Mouse (Mus musculus) limb, embryonic 14.5 days (tissue): ENCODE measurements around the gene Rerg. TPM values are rescaled to one million over a fixed set of nuclear protein-coding genes. Genes with fewer than 3 reads are reported as not detected.

Experiments used
- ATAC-seq: fragments of 200-750 bp; cut with Nextera tagmentation; 2 replicates; pipeline ENCODE4 v1.8.0; 2017; ENCODE audit warnings: low read depth, moderate number of reproducible peaks, moderate TSS enrichment; ENCODE audit not compliant: low FRiP score
- DNase-seq: peaks from one replicate; pipeline ENCODE4 v3.0.0-alpha.2; 2015; ENCODE audit warnings: low spot score
- H3K27ac ChIP-seq: fragments of 300-500 bp; sonication (generic); replicated peaks from 2 replicates; pipeline ENCODE4 v1.5.1; 2014; ENCODE audit warnings: low read depth, mild to moderate bottlenecking, low read length, moderate library complexity, mixed read lengths
- H3K27me3 ChIP-seq: fragments of 300-500 bp; sonication (generic); 2 replicates; pipeline ENCODE4 v1.6.1; 2014; ENCODE audit warnings: low read length, mixed read lengths; ENCODE audit not compliant: control insufficient read depth, insufficient read depth
- H3K36me3 ChIP-seq: fragments of 300-500 bp; sonication (generic); 2 replicates; pipeline ENCODE4 v1.6.1; 2014; ENCODE audit warnings: mild to moderate bottlenecking, low read length, moderate library complexity, mixed read lengths; ENCODE audit not compliant: control insufficient read depth, insufficient read depth
- H3K4me1 ChIP-seq: fragments of 300-500 bp; sonication (generic); 2 replicates; pipeline ENCODE4 v1.6.1; 2014; ENCODE audit warnings: antibody characterized with exemption, low read length, mixed read lengths; ENCODE audit not compliant: control insufficient read depth, insufficient read depth
- H3K4me2 ChIP-seq: fragments of 300-500 bp; sonication (generic); replicated peaks from 2 replicates; pipeline ENCODE4 v1.6.1; 2014; ENCODE audit warnings: low read depth, mild to moderate bottlenecking, low read length, moderate library complexity; ENCODE audit not compliant: severe bottlenecking
- H3K4me3 ChIP-seq: fragments of 300-500 bp; sonication (generic); replicated peaks from 2 replicates; pipeline ENCODE4 v1.5.1; 2014; ENCODE audit warnings: low read length
- H3K9ac ChIP-seq: fragments of 300-500 bp; sonication (generic); 2 replicates; pipeline ENCODE4 v1.6.1; 2014; ENCODE audit warnings: mild to moderate bottlenecking, low read depth, low read length, moderate library complexity; ENCODE audit not compliant: severe bottlenecking
- H3K9me3 ChIP-seq: fragments of 300-500 bp; sonication (generic); 2 replicates; pipeline ENCODE4 v1.6.1; 2016; ENCODE audit warnings: low read length; ENCODE audit not compliant: control insufficient read depth
- POLR2A ChIP-seq: fragments of 200-500 bp; IDR thresholded peaks from 2 replicates; pipeline ENCODE4 v1.8.0; 2012; ENCODE audit warnings: inconsistent platforms, mild to moderate bottlenecking, moderate library complexity, borderline replicate concordance; ENCODE audit not compliant: insufficient read depth, insufficient read length; ENCODE audit errors: extremely low read depth
- WGBS: fragments of 180-500 bp; shearing (Covaris S2); extraction: QIAGEN DNeasy Blood & Tissue Kit; methylation state at CpG from one replicate; pipeline ENCODE4 v1.1.7; 2014; 5-methylcytosine and 5-hydroxymethylcytosine counted together
- polyA plus RNA-seq, 2 experiments: library from polyadenylated mRNA; depleted of rRNA in 1 of 2; stranded (reverse) in 1 of 2; unstranded in 1 of 2; fragments of >200 nt; fragmentation: Nextera tagmentation in 1 of 2; extraction: Ambion mirVana in 1 of 2; gene quantifications; 2 replicates each; pipeline versions ENCODE4 v1.2.1 to v1.2.3; 2012 to 2014

Rerg gene
- polyA plus RNA-seq, 2 experiments: 22.1 to 33.6 TPM

- Histone ChIP-seq H3K27me3 (no peaks in the 10 kb centered on the region), H3K9me3 (no peaks in the 10 kb centered on the region), H3K27ac (no peak overlapping the region), H3K36me3 (no peaks in the 10 kb centered on the region), H3K4me2 (no peak overlapping the region), H3K4me1 (peaks cover 17% of the 10 kb centered on the region), H3K9ac (no peak overlapping the region), H3K4me3 (no peak overlapping the region)
- ATAC-seq (no peak), DNase-seq (no peak)
- no peak for TF ChIP-seq POLR2A
- WGBS: 100% methylated on average over 1 of the region's 1 CpGs
These were observed 38.5 kb downstream of the Rerg start for GRCm38 (mm10) chr6:137131794-137132193.

DNA sequence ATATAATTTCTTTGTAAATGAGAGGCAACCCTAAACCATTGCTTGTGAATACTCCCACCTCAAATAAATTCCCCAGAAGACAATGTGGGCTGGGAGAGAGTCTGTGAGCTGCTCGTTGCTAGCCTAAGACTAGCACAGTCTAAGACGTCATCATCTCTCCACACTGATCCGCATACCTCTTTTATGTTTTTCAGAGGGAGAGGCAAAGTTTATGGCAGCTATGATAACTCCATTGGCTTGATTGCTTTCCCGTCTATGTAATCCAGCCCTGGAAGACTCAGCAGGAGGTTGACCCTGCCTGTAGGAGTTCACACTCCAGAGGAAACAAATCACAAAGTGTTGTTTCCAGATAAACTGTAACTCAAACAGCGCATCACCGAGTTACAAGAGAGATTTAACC is 38.9 kb downstream of the Rerg start:
- ATAC-seq (peak; percentile 31; the same call in 1 of the 2 replicates), DNase-seq (no peak)
- TF ChIP-seq POLR2A: no peak
- H3K9ac ChIP-seq: no peak overlapping the region
- H3K9me3 ChIP-seq: no peaks in the 10 kb centered on the region
- no peaks in the 10 kb centered on the region for H3K36me3 ChIP-seq
- H3K27ac ChIP-seq: no peak overlapping the region
- peaks cover 20% of the 10 kb centered on the region for H3K4me1 ChIP-seq
- H3K4me3 ChIP-seq: no peak overlapping the region
- no peak overlapping the region for H3K4me2 ChIP-seq
- WGBS: 17% methylated on average over 6 of the region's 6 CpGs
- no peaks in the 10 kb centered on the region for H3K27me3 ChIP-seq

DNA sequence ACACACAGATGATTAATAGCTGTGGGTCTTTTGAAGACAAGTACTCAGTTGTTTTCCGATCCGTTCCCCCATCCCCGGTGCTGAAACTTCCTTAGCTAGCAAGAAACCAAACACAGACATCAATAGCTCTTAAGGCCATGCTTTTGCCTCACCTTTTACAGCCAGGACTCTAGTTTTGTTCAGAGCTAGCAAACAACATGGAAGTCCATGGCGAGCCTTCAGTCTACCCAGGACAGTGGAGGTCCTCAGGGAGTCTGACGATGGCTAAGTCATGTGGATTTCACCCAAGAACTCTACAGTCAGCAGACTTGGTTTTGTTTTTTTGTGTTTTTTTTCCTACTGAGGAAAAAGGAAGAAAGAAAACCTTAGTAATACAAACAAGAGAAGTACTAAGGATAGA is 43.4 kb downstream of the Rerg start:
- Histone ChIP-seq H3K9me3 (no peaks in the 10 kb centered on the region), H3K36me3 (no peaks in the 10 kb centered on the region), H3K4me2 (no peak overlapping the region), H3K9ac (no peak overlapping the region), H3K4me1 (peaks cover 20% of the 10 kb centered on the region), H3K4me3 (no peak overlapping the region), H3K27me3 (no peaks in the 10 kb centered on the region), H3K27ac (no peak overlapping the region; the same call in 1 of the 2 replicates)
- no peak for TF ChIP-seq POLR2A
- DNase-seq: no peak
- ATAC-seq: no peak
- WGBS: 42% methylated on average over 5 of the region's 5 CpGs

DNA sequence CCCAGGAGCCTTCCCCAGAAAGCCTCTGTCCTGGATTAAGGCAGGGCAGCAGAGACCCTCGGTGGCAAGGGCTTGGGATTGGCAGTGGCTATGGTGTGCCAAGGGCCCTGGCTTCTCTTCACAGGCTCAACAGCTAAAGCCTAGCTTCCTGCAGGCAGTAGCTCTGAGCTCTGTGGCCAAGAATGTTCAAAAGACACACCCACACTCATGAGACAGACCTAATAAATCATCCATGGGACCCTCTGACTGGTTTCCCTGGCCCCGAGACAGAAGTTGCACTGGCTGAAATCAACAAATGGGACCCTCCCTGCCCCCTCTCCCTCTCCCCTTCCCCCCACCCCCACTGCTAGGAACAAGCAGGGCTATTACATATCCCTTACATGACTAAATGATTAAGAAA is 44.1 kb downstream of the Rerg start:
- H3K4me3 ChIP-seq: no peak overlapping the region
- no peak for TF ChIP-seq POLR2A
- H3K27ac ChIP-seq: no peak overlapping the region
- H3K9ac ChIP-seq: no peak overlapping the region
- peaks cover 17% of the 10 kb centered on the region for H3K4me1 ChIP-seq
- H3K36me3 ChIP-seq: no peaks in the 10 kb centered on the region
- peak; percentile 55; the same call in 1 of the 2 replicates for ATAC-seq
- no peaks in the 10 kb centered on the region for H3K9me3 ChIP-seq
- H3K27me3 ChIP-seq: no peaks in the 10 kb centered on the region
- 13% methylated on average over 2 of the region's 2 CpGs for WGBS
- H3K4me2 ChIP-seq: no peak overlapping the region
- DNase-seq: peak; percentile 54

GRCm38 (mm10) chr6:137125433-137125832 is 44.9 kb downstream of the Rerg start:
- no peak overlapping the region for H3K4me2 ChIP-seq
- no peak overlapping the region for H3K9ac ChIP-seq
- peaks cover 15% of the 10 kb centered on the region for H3K4me1 ChIP-seq
- H3K27me3 ChIP-seq: no peaks in the 10 kb centered on the region
- H3K9me3 ChIP-seq: no peaks in the 10 kb centered on the region
- no peaks in the 10 kb centered on the region for H3K36me3 ChIP-seq
- no peak overlapping the region for H3K4me3 ChIP-seq
- ATAC-seq (no peak), DNase-seq (no peak)
- TF ChIP-seq POLR2A: no peak
- 70% methylated on average over 9 of the region's 9 CpGs for WGBS
- H3K27ac ChIP-seq: no peak overlapping the region

DNA sequence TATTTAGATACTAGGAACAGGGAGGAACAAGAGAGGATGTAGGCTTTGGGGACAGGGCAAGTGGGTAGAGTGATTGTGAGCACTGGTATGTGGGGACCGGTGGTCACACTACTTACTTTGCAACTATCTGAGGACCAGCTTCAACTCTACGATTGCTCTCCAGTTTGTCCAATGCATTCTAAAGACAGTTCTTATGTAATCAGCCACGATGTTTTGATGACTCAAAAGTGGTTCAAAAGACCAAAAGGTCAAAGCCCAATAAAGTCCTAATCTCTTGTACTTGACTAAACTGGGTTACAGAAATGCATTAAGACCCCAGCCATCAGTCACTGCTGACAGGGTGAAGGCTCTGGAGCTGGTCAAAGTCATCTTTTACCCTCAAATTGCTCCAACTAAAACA is 45.3 kb downstream of the Rerg start:
- no peaks in the 10 kb centered on the region for H3K9me3 ChIP-seq
- H3K9ac ChIP-seq: no peak overlapping the region
- no peak for ATAC-seq
- no peak for DNase-seq
- H3K36me3 ChIP-seq: no peaks in the 10 kb centered on the region
- H3K4me3 ChIP-seq: no peak overlapping the region
- no peak for TF ChIP-seq POLR2A
- H3K27me3 ChIP-seq: no peaks in the 10 kb centered on the region
- no peak overlapping the region for H3K27ac ChIP-seq
- WGBS: 60% methylated on average over 3 of the region's 3 CpGs
- H3K4me1 ChIP-seq: peaks cover 15% of the 10 kb centered on the region
- no peak overlapping the region for H3K4me2 ChIP-seq
